Mouse (Mus musculus) brown adipose tissue, adult 24 weeks (tissue): Measurements from ENCODE around the gene Serinc5. TPM values are rescaled to one million over a fixed set of nuclear protein-coding genes. Genes with fewer than 3 reads are reported as not detected.
A peak's percentile ranks its signal among the peaks of the same experiment; 100 is the strongest.

Experiments
- H3K27ac ChIP-seq: fragments of 200-500 bp; replicated peaks from 2 replicates; pipeline ENCODE4 v1.5.1; 2012; ENCODE audit warnings: low read depth, mild to moderate bottlenecking, low read length
- H3K4me1 ChIP-seq: fragments of 200-500 bp; 2 replicates; pipeline ENCODE4 v1.6.1; 2012; ENCODE audit warnings: low read length, mixed read lengths; ENCODE audit not compliant: control insufficient read depth, insufficient read depth, insufficient read length
- H3K4me3 ChIP-seq: fragments of 200-500 bp; 2 replicates; pipeline ENCODE4 v1.5.1; 2012; ENCODE audit warnings: low read depth, mild to moderate bottlenecking, low read length, moderate library complexity; ENCODE audit not compliant: insufficient read depth
- polyA plus RNA-seq: library from polyadenylated mRNA; stranded (reverse); fragments of >200 nt; gene quantifications from 2 replicates; pipeline ENCODE4 v1.2.4, GENCODE M21; 2012; ENCODE audit not compliant: missing spikeins, insufficient read depth, insufficient read length

Serinc5 gene
- polyA plus RNA-seq, 1 experiment: 3.2 TPM

- no peak overlapping the region for H3K27ac ChIP-seq
- H3K4me3 ChIP-seq: no peak overlapping the region
- H3K4me1 ChIP-seq: no peaks in the 10 kb centered on the region; the same call in 1 of the 2 replicates
Measured at GRCm38 (mm10) chr13:92636910-92637275, 26.0 kb downstream of the Serinc5 start.

GRCm38 (mm10) chr13:92639093-92640014 lies 28.5 kb downstream of the Serinc5 start:
- H3K27ac ChIP-seq: no peak overlapping the region
- H3K4me1 ChIP-seq: no peaks in the 10 kb centered on the region; the same call in 1 of the 2 replicates
- no peak overlapping the region for H3K4me3 ChIP-seq

GRCm38 (mm10) chr13:92644199-92644598 lies 33.3 kb downstream of the Serinc5 start:
- no peak overlapping the region for H3K27ac ChIP-seq

GRCm38 (mm10) chr13:92644753-92645152 lies 33.9 kb downstream of the Serinc5 start:
- H3K4me3 ChIP-seq: no peak overlapping the region
- H3K4me1 ChIP-seq: peaks cover 4% of the 10 kb centered on the region; the same call in 1 of the 2 replicates
- no peak overlapping the region for H3K27ac ChIP-seq

More at GRCm38 (mm10) chr13:92644199-92644598, 33.3 kb downstream of the Serinc5 start:
- Histone ChIP-seq H3K4me3 (no peak overlapping the region), H3K4me1 (peaks cover 3% of the 10 kb centered on the region; the same call in 1 of the 2 replicates)

GRCm38 (mm10) chr13:92647695-92648094 lies 36.8 kb downstream of the Serinc5 start:
- Histone ChIP-seq H3K27ac (no peak overlapping the region), H3K4me3 (no peak overlapping the region), H3K4me1 (peaks cover 15% of the 10 kb centered on the region)

GRCm38 (mm10) chr13:92649111-92649510 lies 38.2 kb downstream of the Serinc5 start:
- 0 out of 2 replicates have a peak overlapping the region, but pooled peaks have one; percentile 3 for H3K27ac ChIP-seq
- no peak overlapping the region for H3K4me3 ChIP-seq
- peaks cover 17% of the 10 kb centered on the region for H3K4me1 ChIP-seq

- Histone ChIP-seq H3K4me1 (peaks cover 17% of the 10 kb centered on the region), H3K4me3 (no peak overlapping the region), H3K27ac (peak overlapping the region; percentile 55)
Measured at GRCm38 (mm10) chr13:92650956-92651355, 40.1 kb downstream of the Serinc5 start.

GRCm38 (mm10) chr13:92652498-92652897 lies 41.6 kb downstream of the Serinc5 start:
- H3K27ac ChIP-seq: no peak overlapping the region; the same call in 1 of the 2 replicates
- peaks cover 17% of the 10 kb centered on the region for H3K4me1 ChIP-seq
- H3K4me3 ChIP-seq: no peak overlapping the region

- Histone ChIP-seq H3K4me1 (peaks cover 17% of the 10 kb centered on the region), H3K4me3 (no peak overlapping the region), H3K27ac (peak overlapping the region; percentile 47; the same call in 1 of the 2 replicates)
Measured at GRCm38 (mm10) chr13:92653283-92653682, 42.4 kb downstream of the Serinc5 start.

- H3K27ac ChIP-seq: no peak overlapping the region
Measured at GRCm38 (mm10) chr13:92656815-92657513, 46.1 kb downstream of the Serinc5 start.

GRCm38 (mm10) chr13:92659611-92660010 lies 48.7 kb downstream of the Serinc5 start:
- no peak overlapping the region for H3K27ac ChIP-seq
- H3K4me3 ChIP-seq: no peak overlapping the region
- peaks cover 10% of the 10 kb centered on the region for H3K4me1 ChIP-seq

More at GRCm38 (mm10) chr13:92656815-92657513, 46.1 kb downstream of the Serinc5 start:
- Histone ChIP-seq H3K4me1 (peaks cover 7% of the 10 kb centered on the region), H3K4me3 (no peak overlapping the region)

GRCm38 (mm10) chr13:92662555-92663286 lies 51.8 kb downstream of the Serinc5 start:
- H3K4me3 ChIP-seq: no peak overlapping the region
- peak overlapping the region; percentile 39 for H3K27ac ChIP-seq
- peaks cover 10% of the 10 kb centered on the region for H3K4me1 ChIP-seq

- Histone ChIP-seq H3K4me3 (no peak overlapping the region), H3K27ac (no peak overlapping the region), H3K4me1 (peaks cover 7% of the 10 kb centered on the region)
Measured at GRCm38 (mm10) chr13:92665008-92665407, 54.1 kb downstream of the Serinc5 start.

GRCm38 (mm10) chr13:92668214-92668985 lies 57.5 kb downstream of the Serinc5 start:
- Histone ChIP-seq H3K4me1 (no peaks in the 10 kb centered on the region; the same call in 1 of the 2 replicates), H3K4me3 (no peak overlapping the region), H3K27ac (no peak overlapping the region)
